Mouse (Mus musculus) hindbrain, embryonic 14.5 days (tissue): Measurements from ENCODE around the gene Srrm1. TPM values are rescaled to one million over a fixed set of nuclear protein-coding genes. Genes with fewer than 3 reads are reported as not detected.

Experiments
- ATAC-seq: fragments of 200-750 bp; cut with Nextera tagmentation; 2 replicates; pipeline ENCODE4 v1.8.0; 2017; ENCODE audit warnings: moderate number of reproducible peaks, mild to moderate bottlenecking, moderate TSS enrichment, moderate library complexity; ENCODE audit not compliant: low FRiP score
- DNase-seq: peaks from one replicate; pipeline ENCODE4 v3.0.0-alpha.2; 2015; ENCODE audit warnings: low spot score
- H3K27ac ChIP-seq: fragments of 300-500 bp; sonication (generic); 2 replicates; pipeline ENCODE4 v1.5.1; 2014; ENCODE audit warnings: mild to moderate bottlenecking, moderate library complexity
- H3K27me3 ChIP-seq: fragments of 300-500 bp; sonication (generic); 2 replicates; pipeline ENCODE4 v1.6.1; 2014; ENCODE audit warnings: mild to moderate bottlenecking, low read length, mixed read lengths; ENCODE audit not compliant: control insufficient read depth, insufficient read depth
- H3K36me3 ChIP-seq: fragments of 300-500 bp; sonication (generic); replicated peaks from 2 replicates; pipeline ENCODE4 v1.6.1; 2014; ENCODE audit not compliant: control insufficient read depth, insufficient read depth
- H3K4me1 ChIP-seq: fragments of 300-500 bp; sonication (generic); replicated peaks from 2 replicates; pipeline ENCODE4 v1.6.1; 2014; ENCODE audit warnings: antibody characterized with exemption, low read length, mixed read lengths; ENCODE audit not compliant: control insufficient read depth, insufficient read depth
- H3K4me2 ChIP-seq: fragments of 300-500 bp; sonication (generic); replicated peaks from 2 replicates; pipeline ENCODE4 v1.6.1; 2014; ENCODE audit warnings: mild to moderate bottlenecking, moderate library complexity
- H3K4me3 ChIP-seq: fragments of 300-500 bp; sonication (generic); replicated peaks from 2 replicates; pipeline ENCODE4 v1.5.1; 2014; ENCODE audit warnings: mild to moderate bottlenecking, low read length
- H3K9ac ChIP-seq: fragments of 300-500 bp; sonication (generic); 2 replicates; pipeline ENCODE4 v1.6.1; 2014
- H3K9me3 ChIP-seq: fragments of 300-500 bp; sonication (generic); 2 replicates; pipeline ENCODE4 v1.6.1; 2016; ENCODE audit warnings: low read length; ENCODE audit not compliant: control insufficient read depth
- WGBS: fragments of 180-500 bp; shearing (Covaris S2); extraction: QIAGEN DNeasy Blood & Tissue Kit; methylation state at CpG from one replicate; pipeline ENCODE4 v1.1.7; 2014; 5-methylcytosine and 5-hydroxymethylcytosine counted together
- polyA plus RNA-seq: library from polyadenylated mRNA; unstranded; fragments of >200 nt; fragmentation: Nextera tagmentation; extraction: Ambion mirVana; gene quantifications from 2 replicates; pipeline ENCODE4 v1.2.1, GENCODE M21; 2014

Srrm1 gene
- polyA plus RNA-seq, 1 experiment from 2014 or later, result 146 TPM

- H3K9me3 ChIP-seq, result no peaks in the 10 kb centered on the region
- no peaks in the 10 kb centered on the region for H3K27me3 ChIP-seq
- no peak overlapping the region for H3K27ac ChIP-seq
- H3K4me2 ChIP-seq, result no peak overlapping the region
- DNase-seq (no peak), ATAC-seq (no peak)
- no peaks in the 10 kb centered on the region for H3K36me3 ChIP-seq
- no peak overlapping the region for H3K4me3 ChIP-seq
- H3K4me1 ChIP-seq, result peaks cover 18% of the 10 kb centered on the region
- no peak overlapping the region for H3K9ac ChIP-seq
- 77% methylated on average over 7 of the region's 7 CpGs for WGBS
Measured at GRCm38 (mm10) chr4:135274761-135275160, 78.4 kb downstream of the Srrm1 start.

- ATAC-seq (no peak), DNase-seq (no peak)
- H3K4me1 ChIP-seq, result peaks cover 29% of the 10 kb centered on the region
- peak overlapping the region; percentile 67 for H3K4me2 ChIP-seq
- no peaks in the 10 kb centered on the region for H3K9me3 ChIP-seq
- H3K9ac ChIP-seq, result no peak overlapping the region
- peak overlapping the region; percentile 66 for H3K4me3 ChIP-seq
- WGBS, result 2% methylated on average over 17 of the region's 17 CpGs
- no peaks in the 10 kb centered on the region for H3K27me3 ChIP-seq
- H3K36me3 ChIP-seq, result no peaks in the 10 kb centered on the region
- no peak overlapping the region for H3K27ac ChIP-seq
Measured at GRCm38 (mm10) chr4:135273307-135273682, 79.8 kb downstream of the Srrm1 start.

GRCm38 (mm10) chr4:135272640-135273306 lies 80.3 kb downstream of the Srrm1 start, which contains the start of gene Clic4:
Clic4 (minus strand) TSS chr4:135272814.
- Histone ChIP-seq H3K4me2 (peak within 1 kb of the TSS; percentile 67), H3K9ac (peak within 1 kb of the TSS; percentile 80), H3K4me3 (peak within 1 kb of the TSS; percentile 66), H3K27ac (peak within 1 kb of the TSS; percentile 91), H3K36me3 (no peaks in the 10 kb centered on the region), H3K27me3 (no peaks in the 10 kb centered on the region), H3K4me1 (peaks cover 30% of the 10 kb centered on the region), H3K9me3 (no peaks in the 10 kb centered on the region)
- under 1% methylated on average over 61 of the region's 64 CpGs for WGBS
- ATAC-seq, result peak; percentile 98
- DNase-seq, result peak; percentile 97

- Histone ChIP-seq H3K9ac (peak overlapping the region; percentile 80), H3K4me3 (peak overlapping the region; percentile 66), H3K36me3 (no peaks in the 10 kb centered on the region), H3K27me3 (no peaks in the 10 kb centered on the region), H3K27ac (peak overlapping the region; percentile 91), H3K4me2 (peak overlapping the region; percentile 67), H3K4me1 (peaks cover 37% of the 10 kb centered on the region), H3K9me3 (no peaks in the 10 kb centered on the region)
- DNase-seq (peak; percentile 40), ATAC-seq (peak; percentile 65)
- under 1% methylated on average over 67 of the region's 67 CpGs for WGBS
Measured at GRCm38 (mm10) chr4:135271881-135272616, 81.1 kb downstream of the Srrm1 start.

GRCm38 (mm10) chr4:135271419-135271828 lies 81.7 kb downstream of the Srrm1 start:
- peak overlapping the region; percentile 80 for H3K9ac ChIP-seq
- no peaks in the 10 kb centered on the region for H3K36me3 ChIP-seq
- peaks cover 42% of the 10 kb centered on the region for H3K4me1 ChIP-seq
- peak; percentile 45 for DNase-seq
- under 1% methylated on average over 19 of the region's 20 CpGs for WGBS
- H3K4me3 ChIP-seq, result peak overlapping the region; percentile 66
- peak overlapping the region; percentile 67 for H3K4me2 ChIP-seq
- no peaks in the 10 kb centered on the region for H3K27me3 ChIP-seq
- H3K27ac ChIP-seq, result 0 out of 2 replicates have a peak overlapping the region, but pooled peaks have one; percentile 91
- no peaks in the 10 kb centered on the region for H3K9me3 ChIP-seq
- ATAC-seq, result no peak

Other genes with a start within 250 kb of the Srrm1 start
- not detected in 2 replicates for gene Runx3, start 232.7 kb downstream of the Srrm1 start, polyA plus RNA-seq
- 43.2 and 50.4 TPM in 2 replicates for gene Clic4, start 80.5 kb downstream of the Srrm1 start, polyA plus RNA-seq
- gene Ncmap, start 44.9 kb upstream of the Srrm1 start, polyA plus RNA-seq, result 0.90 and 1.0 TPM in 2 replicates
- 46.0 and 48.8 TPM in 2 replicates for gene Rcan3, start 80.5 kb upstream of the Srrm1 start, polyA plus RNA-seq
- 0.20 and 0.29 TPM in 2 replicates for gene Stpg1, start 141.5 kb upstream of the Srrm1 start, polyA plus RNA-seq
- gene Nipal3, start 141.7 kb upstream of the Srrm1 start, polyA plus RNA-seq, result 7.2 and 11.0 TPM in 2 replicates
- gene Grhl3, start 220.3 kb upstream of the Srrm1 start, polyA plus RNA-seq, result 1.0 and 1.1 TPM in 2 replicates